Mouse (Mus musculus): Measurements from ENCODE around the gene Tlr8. TPM values are rescaled to one million over a fixed set of nuclear protein-coding genes. Genes with fewer than 3 reads are reported as not detected.

The Tlr8 gene
- polyA plus RNA-seq, 1 experiment from 2014 or later = 0.14 TPM

DNA sequence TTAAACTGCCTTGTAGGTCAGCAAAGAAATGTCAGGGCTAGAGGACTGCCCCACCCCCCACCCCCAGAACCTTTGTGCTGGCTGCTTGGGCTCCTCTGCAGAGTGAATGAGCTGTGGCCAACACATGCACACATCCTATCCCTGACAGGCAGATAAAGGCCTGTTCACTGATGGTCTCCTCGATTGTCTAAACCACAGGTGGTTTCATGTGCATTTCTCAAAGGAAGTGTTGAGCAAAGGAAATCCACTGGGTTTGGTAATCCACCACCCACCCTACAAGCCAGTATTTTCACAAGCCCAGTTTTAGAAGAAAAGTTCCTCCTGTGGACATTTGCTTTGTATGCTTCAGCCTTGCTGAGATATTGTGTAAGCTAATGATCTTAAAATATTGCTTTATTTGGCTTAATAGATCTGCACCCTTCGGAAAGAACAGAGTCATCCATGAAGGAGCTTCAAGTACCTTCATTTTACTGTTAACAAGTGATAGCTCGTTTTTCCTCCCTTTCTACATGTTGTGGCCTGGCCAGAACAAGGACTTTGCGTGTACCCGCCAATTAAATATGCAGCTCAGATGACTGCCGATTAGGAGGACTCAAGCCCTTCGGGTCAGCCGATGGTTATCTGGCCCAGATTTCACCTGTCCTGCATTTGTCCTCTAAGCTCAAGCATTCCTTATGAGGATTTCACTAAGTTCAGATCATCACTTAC, 58.2 kb downstream of the Tlr8 start:
- ATAC-seq (ENCODE audit: insufficient number of reproducible peaks, insufficient read depth, low FRiP score, low TSS enrichment, low read depth) = no peak
- 71% methylated on average over 8 of the region's 8 CpGs for whole genome bisulfite sequencing
- peaks cover 48% of the 10 kb centered on the region for H3K27me3 ChIP-seq

DNA sequence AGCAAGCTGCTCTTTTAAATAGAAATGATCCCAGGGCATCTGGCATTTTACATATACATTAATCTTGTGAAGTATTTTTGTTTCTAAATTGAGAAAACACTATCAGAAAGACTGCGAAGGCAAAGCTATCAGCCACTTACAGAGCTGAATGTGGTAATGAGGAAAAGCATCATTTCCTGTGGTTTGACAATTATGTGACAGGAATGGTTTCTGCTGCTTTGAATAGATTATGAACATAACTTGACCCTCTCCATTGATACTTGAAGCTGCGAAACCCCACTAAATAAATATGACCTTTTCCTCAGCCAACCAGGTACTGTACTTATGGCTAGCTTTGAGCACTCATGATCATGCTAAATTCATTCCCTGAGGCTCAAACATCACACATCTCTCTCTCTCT, 62.8 kb downstream of the Tlr8 start:
- no peaks in the 10 kb centered on the region for H3K4me1 ChIP-seq (replicated peaks)

More for the DNA sequence above, 58.2 kb downstream of the Tlr8 start:
- H3K9ac ChIP-seq (replicated peaks) = no peak overlapping the region
- H3K4me1 ChIP-seq (replicated peaks) = no peaks in the 10 kb centered on the region
- no peaks in the 10 kb centered on the region for H3K9me3 ChIP-seq
- no peak overlapping the region for H3K4me2 ChIP-seq
- H3K27ac ChIP-seq = no peak overlapping the region
- H3K36me3 ChIP-seq = no peaks in the 10 kb centered on the region
- H3K4me3 ChIP-seq (replicated peaks) = no peak overlapping the region

DNA sequence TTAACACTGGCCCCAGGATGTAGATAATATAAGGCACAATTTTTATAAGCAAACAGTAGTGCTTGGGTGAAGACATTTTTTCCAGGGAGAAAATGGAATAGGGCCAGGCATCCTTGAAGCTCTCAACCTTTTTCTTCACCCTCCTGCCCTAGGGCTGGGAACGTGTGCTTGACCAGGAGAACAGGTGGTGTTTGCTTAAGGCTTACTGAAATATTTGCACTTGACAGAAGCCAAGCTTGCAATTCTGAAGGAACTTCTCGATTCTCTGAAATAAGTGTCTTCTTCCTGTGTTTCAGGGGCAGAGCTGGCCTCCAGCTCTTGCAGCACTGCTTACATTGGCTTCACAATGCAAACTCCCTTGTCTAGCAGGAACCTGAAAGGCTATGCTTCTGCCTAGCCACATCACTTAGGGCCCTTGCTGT, 68.9 kb downstream of the Tlr8 start:
- WGBS = 86% methylated on average over 2 of the region's 2 CpGs
- no peak for ATAC-seq (ENCODE audit: insufficient number of reproducible peaks, insufficient read depth, low FRiP score, low TSS enrichment, low read depth)
- H3K27me3 ChIP-seq = peaks cover 38% of the 10 kb centered on the region
- no peak overlapping the region for H3K4me2 ChIP-seq
- H3K4me1 ChIP-seq (replicated peaks) = no peaks in the 10 kb centered on the region
- H3K9me3 ChIP-seq = no peaks in the 10 kb centered on the region
- no peak overlapping the region for H3K27ac ChIP-seq
- H3K9ac ChIP-seq (replicated peaks) = no peak overlapping the region
- H3K4me3 ChIP-seq (replicated peaks) = no peak overlapping the region
- no peaks in the 10 kb centered on the region for H3K36me3 ChIP-seq

More for the DNA sequence above, 62.8 kb downstream of the Tlr8 start:
- Histone ChIP-seq H3K4me3 (replicated peaks) (no peak overlapping the region), H3K4me2 (no peak overlapping the region), H3K9ac (replicated peaks) (no peak overlapping the region), H3K27ac (no peak overlapping the region), H3K27me3 (peaks cover 32% of the 10 kb centered on the region), H3K36me3 (no peaks in the 10 kb centered on the region), H3K9me3 (no peaks in the 10 kb centered on the region)
- WGBS = 74% methylated on average over 2 of the region's 2 CpGs
- ATAC-seq (ENCODE audit: insufficient number of reproducible peaks, insufficient read depth, low FRiP score, low TSS enrichment, low read depth) = no peak

Other genes starting within 250 kb of the Tlr8 start
- 1,832 and 1,847 TPM in 2 replicates for gene Tmsb4x, start 55.0 kb downstream of the Tlr8 start, polyA plus RNA-seq (2016; fragmentation: Nextera tagmentation; extraction: Ambion mirVana)
- 0.54 TPM in 2 replicates for gene Tlr7, start 66.2 kb upstream of the Tlr8 start, polyA plus RNA-seq (2016; fragmentation: Nextera tagmentation; extraction: Ambion mirVana)
- gene Prps2, start 118.4 kb upstream of the Tlr8 start, polyA plus RNA-seq (2016; fragmentation: Nextera tagmentation; extraction: Ambion mirVana) = 11.7 and 12.7 TPM in 2 replicates